In genomic region chr6:134037960-134038359, GRCm38 (mm10) we compare ENCODE assay signal across 8 mouse cellular contexts. TPM values are rescaled to one million over a fixed set of nuclear protein-coding genes. Genes with fewer than 3 reads are reported as not detected.
DNase-seq lines count a peak whose midpoint lies in the region; ATAC-seq and TF ChIP-seq lines count a peak whose summit lies in the region.

No protein-coding gene starts in this region.

- peaks cover 21% of the 10 kb centered on the region for H3K4me1 ChIP-seq in kidney, postnatal 0 days (replicated peaks; ENCODE audit: insufficient read depth, low read length)
- H3K4me1 ChIP-seq in embryonic facial prominence, embryonic 14.5 days (ENCODE audit: control insufficient read depth, insufficient read depth, low read length) = peaks cover 32% of the 10 kb centered on the region
- peaks cover 34% of the 10 kb centered on the region for H3K4me1 ChIP-seq in intestine, embryonic 16.5 days (ENCODE audit: control insufficient read depth, insufficient read depth, low read length)
- peaks cover 52% of the 10 kb centered on the region for H3K4me1 ChIP-seq in neural tube, embryonic 12.5 days

- H3K27ac ChIP-seq in kidney, postnatal 0 days = no peak overlapping the region
- no peak overlapping the region for H3K27ac ChIP-seq in embryonic facial prominence, embryonic 14.5 days (replicated peaks; ENCODE audit: low read depth, low read length)
- H3K27ac ChIP-seq in intestine, embryonic 16.5 days (ENCODE audit: low read length) = no peak overlapping the region
- no peak overlapping the region for H3K27ac ChIP-seq in neural tube, embryonic 12.5 days

- 28% methylated on average over 10 of the region's 10 CpGs for WGBS in kidney, postnatal 0 days
- WGBS in embryonic facial prominence, embryonic 14.5 days = 25% methylated on average over 10 of the region's 10 CpGs
- 31% methylated on average over 10 of the region's 10 CpGs for WGBS in intestine, embryonic 16.5 days
- 19% methylated on average over 10 of the region's 10 CpGs for WGBS in neural tube, embryonic 12.5 days

- no peak overlapping the region for H3K9ac ChIP-seq in kidney, postnatal 0 days (ENCODE audit: low read depth, low read length)
- H3K9ac ChIP-seq in embryonic facial prominence, embryonic 14.5 days (ENCODE audit: low read depth, low read length) = 0 out of 2 replicates have a peak overlapping the region, but pooled peaks have one; percentile 27
- peak overlapping the region; percentile 49; the same call in 1 of the 2 replicates for H3K9ac ChIP-seq in intestine, embryonic 16.5 days (ENCODE audit: low read depth, low read length)
- H3K9ac ChIP-seq in neural tube, embryonic 12.5 days = 0 out of 2 replicates have a peak overlapping the region, but pooled peaks have one; percentile 13

- H3K4me2 ChIP-seq in kidney, postnatal 0 days (ENCODE audit: low read length) = peak overlapping the region; percentile 79
- H3K4me2 ChIP-seq in embryonic facial prominence, embryonic 14.5 days (ENCODE audit: low read depth, low read length) = peak overlapping the region; percentile 56
- H3K4me2 ChIP-seq in intestine, embryonic 16.5 days (ENCODE audit: low read depth, low read length) = peak overlapping the region; percentile 55
- peak overlapping the region; percentile 64 for H3K4me2 ChIP-seq in neural tube, embryonic 12.5 days (replicated peaks)

- no peaks in the 10 kb centered on the region for H3K27me3 ChIP-seq in kidney, postnatal 0 days (ENCODE audit: insufficient read depth, low read length)
- no peaks in the 10 kb centered on the region for H3K27me3 ChIP-seq in embryonic facial prominence, embryonic 14.5 days (replicated peaks; ENCODE audit: control insufficient read depth, insufficient read depth, low read length)
- H3K27me3 ChIP-seq in intestine, embryonic 16.5 days (replicated peaks; ENCODE audit: control insufficient read depth, insufficient read depth, low read length) = no peaks in the 10 kb centered on the region
- H3K27me3 ChIP-seq in neural tube, embryonic 12.5 days (replicated peaks) = no peaks in the 10 kb centered on the region

- no peak for ATAC-seq in kidney, postnatal 0 days (replicated peaks; ENCODE audit: low FRiP score, low read depth)
- no peak for ATAC-seq in embryonic facial prominence, embryonic 14.5 days (ENCODE audit: low read depth)
- ATAC-seq in intestine, embryonic 16.5 days = no peak
- ATAC-seq in neural tube, embryonic 12.5 days (ENCODE audit: low FRiP score, low read depth) = no peak

- no peaks in the 10 kb centered on the region for H3K9me3 ChIP-seq in kidney, postnatal 0 days (replicated peaks; ENCODE audit: low read length)
- no peaks in the 10 kb centered on the region for H3K9me3 ChIP-seq in embryonic facial prominence, embryonic 14.5 days (ENCODE audit: control insufficient read depth, low read length)
- H3K9me3 ChIP-seq in intestine, embryonic 16.5 days (ENCODE audit: control insufficient read depth, low read length) = no peaks in the 10 kb centered on the region
- no peaks in the 10 kb centered on the region for H3K9me3 ChIP-seq in neural tube, embryonic 12.5 days

- H3K4me3 ChIP-seq in kidney, postnatal 0 days (replicated peaks; ENCODE audit: low read depth, low read length) = no peak overlapping the region
- H3K4me3 ChIP-seq in embryonic facial prominence, embryonic 14.5 days (ENCODE audit: low read depth, low read length) = peak overlapping the region; percentile 62
- H3K4me3 ChIP-seq in intestine, embryonic 16.5 days (ENCODE audit: low read length) = peak overlapping the region; percentile 33
- peak overlapping the region; percentile 20; the same call in 1 of the 2 replicates for H3K4me3 ChIP-seq in neural tube, embryonic 12.5 days

- H3K36me3 ChIP-seq in kidney, postnatal 0 days (ENCODE audit: insufficient read depth, low read length) = no peaks in the 10 kb centered on the region
- H3K36me3 ChIP-seq in embryonic facial prominence, embryonic 14.5 days (ENCODE audit: control insufficient read depth, insufficient read depth, low read length) = no peaks in the 10 kb centered on the region
- H3K36me3 ChIP-seq in intestine, embryonic 16.5 days (ENCODE audit: control insufficient read depth, insufficient read depth, low read length) = no peaks in the 10 kb centered on the region
- no peaks in the 10 kb centered on the region for H3K36me3 ChIP-seq in neural tube, embryonic 12.5 days

- TF ChIP-seq CTCF in kidney, postnatal 0 days (IDR thresholded peaks at IDR 0.05; ENCODE audit: low read depth) = no peak

- no peak for DNase-seq in kidney, postnatal 0 days (ENCODE audit: low spot score)
- no peak for DNase-seq in kidney, adult 18-20 months
- no peak for DNase-seq in embryonic facial prominence, embryonic 14.5 days (ENCODE audit: low spot score)
- DNase-seq in layer of hippocampus, adult 11-12 months (ENCODE audit: low spot score) = no peak
- no peak for DNase-seq in spleen, postnatal 4 days (ENCODE audit: low spot score in 2 of 2)
- no peak for DNase-seq in urinary bladder, adult 18-20 months (ENCODE audit: low spot score in 2 of 2)

RNA-seq across cellular contexts. Expression of gene Etv6, which starts 2.5 kb away (rescaled TPM):
- polyA plus RNA-seq in kidney, postnatal 0 days (2015; fragmentation: Nextera tagmentation; extraction: Ambion mirVana) = 8.9 and 9.2 TPM in 2 replicates
- 12.0 and 12.4 TPM in 2 replicates for polyA plus RNA-seq in embryonic facial prominence, embryonic 14.5 days (2014; fragmentation: Nextera tagmentation; extraction: Ambion mirVana)
- 10.4 and 10.5 TPM in 2 replicates for polyA plus RNA-seq in intestine, embryonic 16.5 days (2015; fragmentation: Nextera tagmentation; extraction: Ambion mirVana)
- polyA plus RNA-seq in neural tube, embryonic 12.5 days (2016; fragmentation: Nextera tagmentation; extraction: Ambion mirVana) = 10.9 and 13.1 TPM in 2 replicates
